Mouse (Mus musculus) forebrain, embryonic 13.5 days (tissue): ENCODE measurements around the gene Dpf1. TPM values are rescaled to one million over a fixed set of nuclear protein-coding genes. Genes with fewer than 3 reads are reported as not detected.
A peak's percentile ranks its signal among the peaks of the same experiment; 100 is the strongest.

ENCODE experiments used
- ATAC-seq: fragments of 200-750 bp; cut with Nextera tagmentation; 2 replicates; pipeline ENCODE4 v1.8.0; 2017
- H3K27ac ChIP-seq: fragments of 300-500 bp; sonication (generic); 2 replicates; pipeline ENCODE4 v1.5.1; 2015; ENCODE audit warnings: inconsistent platforms, mild to moderate bottlenecking, moderate library complexity
- H3K27me3 ChIP-seq: fragments of 300-500 bp; sonication (generic); 2 replicates; pipeline ENCODE4 v1.6.1; 2015; ENCODE audit warnings: mild to moderate bottlenecking, inconsistent platforms
- H3K36me3 ChIP-seq: fragments of 300-500 bp; sonication (generic); 2 replicates; pipeline ENCODE4 v1.6.1; 2015; ENCODE audit warnings: mild to moderate bottlenecking, inconsistent platforms; ENCODE audit not compliant: poor library complexity, severe bottlenecking
- H3K4me1 ChIP-seq: fragments of 300-500 bp; sonication (generic); 2 replicates; pipeline ENCODE4 v1.6.1; 2015; ENCODE audit warnings: inconsistent platforms
- H3K4me2 ChIP-seq: fragments of 300-500 bp; sonication (generic); 2 replicates; pipeline ENCODE4 v1.6.1; 2015; ENCODE audit warnings: inconsistent platforms, mild to moderate bottlenecking, moderate library complexity
- H3K4me3 ChIP-seq: fragments of 300-500 bp; sonication (generic); 2 replicates; pipeline ENCODE4 v1.5.1; 2015; ENCODE audit warnings: mild to moderate bottlenecking, inconsistent platforms
- H3K9ac ChIP-seq: fragments of 300-500 bp; sonication (generic); 2 replicates; pipeline ENCODE4 v1.6.1; 2015; ENCODE audit warnings: mild to moderate bottlenecking, inconsistent platforms
- H3K9me3 ChIP-seq: fragments of 300-500 bp; sonication (generic); replicated peaks from 2 replicates; pipeline ENCODE4 v1.6.1; 2016; ENCODE audit warnings: inconsistent platforms
- WGBS: fragments of 180-500 bp; shearing (Covaris S2); methylation state at CpG from one replicate; pipeline ENCODE4 v1.1.7; 2015; 5-methylcytosine and 5-hydroxymethylcytosine counted together
- polyA plus RNA-seq: library from polyadenylated mRNA; unstranded; fragments of >200 nt; fragmentation: Nextera tagmentation; extraction: Ambion mirVana; gene quantifications from 2 replicates; pipeline ENCODE4 v1.2.1, GENCODE M21; 2015

Gene Dpf1
- polyA plus RNA-seq, 1 experiment from 2014 or later: 165 TPM

- H3K4me1 ChIP-seq: peaks cover 48% of the 10 kb centered on the region
- H3K4me3 ChIP-seq: peak overlapping the region; percentile 75
- WGBS: 0% methylated on average over 29 of the region's 48 CpGs
- peak overlapping the region; percentile 91 for H3K4me2 ChIP-seq
- 0 out of 2 replicates have a peak, but pooled peaks cover 2% of the 10 kb centered on the region for H3K36me3 ChIP-seq
- H3K9me3 ChIP-seq: no peaks in the 10 kb centered on the region
- H3K9ac ChIP-seq: peak overlapping the region; percentile 89
- H3K27ac ChIP-seq: peak overlapping the region; percentile 95
- no peaks in the 10 kb centered on the region for H3K27me3 ChIP-seq
- no peak for ATAC-seq
Observed at GRCm38 (mm10) chr7:29304463-29305262, 912 bp downstream of the Dpf1 start.

- ATAC-seq: no peak
- H3K9ac ChIP-seq: peak overlapping the region; percentile 89
- H3K4me2 ChIP-seq: peak overlapping the region; percentile 91
- 0 out of 2 replicates have a peak, but pooled peaks cover 4% of the 10 kb centered on the region for H3K36me3 ChIP-seq
- peak overlapping the region; percentile 95 for H3K27ac ChIP-seq
- whole genome bisulfite sequencing: 10% methylated on average over 9 of the region's 9 CpGs
- no peaks in the 10 kb centered on the region for H3K9me3 ChIP-seq
- H3K4me1 ChIP-seq: peaks cover 55% of the 10 kb centered on the region
- peak overlapping the region; percentile 75 for H3K4me3 ChIP-seq
- H3K27me3 ChIP-seq: no peaks in the 10 kb centered on the region
Observed at GRCm38 (mm10) chr7:29305263-29305988, 1.7 kb downstream of the Dpf1 start.

GRCm38 (mm10) chr7:29306108-29306507 lies 2.4 kb downstream of the Dpf1 start:
- no peak for ATAC-seq
- H3K27ac ChIP-seq: peak overlapping the region; percentile 95
- peaks cover 8% of the 10 kb centered on the region for H3K36me3 ChIP-seq
- peaks cover 62% of the 10 kb centered on the region for H3K4me1 ChIP-seq
- H3K4me3 ChIP-seq: peak overlapping the region; percentile 75
- H3K27me3 ChIP-seq: no peaks in the 10 kb centered on the region
- 14% methylated on average over 7 of the region's 7 CpGs for WGBS
- H3K9ac ChIP-seq: peak overlapping the region; percentile 89; the same call in 1 of the 2 replicates
- H3K9me3 ChIP-seq: no peaks in the 10 kb centered on the region
- H3K4me2 ChIP-seq: peak overlapping the region; percentile 91

GRCm38 (mm10) chr7:29306619-29307018 lies 2.9 kb downstream of the Dpf1 start:
- WGBS: 22% methylated on average over 7 of the region's 7 CpGs
- H3K27ac ChIP-seq: peak overlapping the region; percentile 95
- peak overlapping the region; percentile 91 for H3K4me2 ChIP-seq
- peak overlapping the region; percentile 76 for H3K4me3 ChIP-seq
- peaks cover 14% of the 10 kb centered on the region for H3K36me3 ChIP-seq
- no peaks in the 10 kb centered on the region for H3K27me3 ChIP-seq
- no peaks in the 10 kb centered on the region for H3K9me3 ChIP-seq
- H3K4me1 ChIP-seq: peaks cover 64% of the 10 kb centered on the region
- H3K9ac ChIP-seq: peak overlapping the region; percentile 89; the same call in 1 of the 2 replicates
- ATAC-seq: peak; percentile 7; the same call in 1 of the 2 replicates

GRCm38 (mm10) chr7:29307350-29308104 lies 3.8 kb downstream of the Dpf1 start:
- WGBS: under 1% methylated on average over 42 of the region's 42 CpGs
- H3K9ac ChIP-seq: peak overlapping the region; percentile 75
- peak overlapping the region; percentile 95 for H3K27ac ChIP-seq
- ATAC-seq: peak; percentile 71
- H3K4me1 ChIP-seq: peaks cover 68% of the 10 kb centered on the region
- no peaks in the 10 kb centered on the region for H3K9me3 ChIP-seq
- H3K27me3 ChIP-seq: no peaks in the 10 kb centered on the region
- peak overlapping the region; percentile 76 for H3K4me3 ChIP-seq
- H3K36me3 ChIP-seq: peaks cover 23% of the 10 kb centered on the region
- H3K4me2 ChIP-seq: peak overlapping the region; percentile 91

- under 1% methylated on average over 36 of the region's 36 CpGs for WGBS
- no peak for ATAC-seq
- Histone ChIP-seq H3K27me3 (no peaks in the 10 kb centered on the region), H3K9me3 (no peaks in the 10 kb centered on the region), H3K36me3 (peaks cover 32% of the 10 kb centered on the region), H3K9ac (peak overlapping the region; percentile 75), H3K4me1 (peaks cover 81% of the 10 kb centered on the region), H3K27ac (peak overlapping the region; percentile 70), H3K4me3 (peak overlapping the region; percentile 76), H3K4me2 (peak overlapping the region; percentile 91)
Observed at GRCm38 (mm10) chr7:29309221-29309721, 5.5 kb downstream of the Dpf1 start.

- H3K27ac ChIP-seq: peak overlapping the region; percentile 70
- H3K9me3 ChIP-seq: no peaks in the 10 kb centered on the region
- peaks cover 34% of the 10 kb centered on the region for H3K36me3 ChIP-seq
- peak overlapping the region; percentile 75 for H3K9ac ChIP-seq
- H3K27me3 ChIP-seq: no peaks in the 10 kb centered on the region
- peak overlapping the region; percentile 76 for H3K4me3 ChIP-seq
- no peak for ATAC-seq
- H3K4me2 ChIP-seq: peak overlapping the region; percentile 91
- H3K4me1 ChIP-seq: peaks cover 86% of the 10 kb centered on the region
- WGBS: 4% methylated on average over 5 of the region's 5 CpGs
Observed at GRCm38 (mm10) chr7:29309749-29310148, 6.0 kb downstream of the Dpf1 start.

GRCm38 (mm10) chr7:29313051-29313450 lies 9.3 kb downstream of the Dpf1 start:
- peak overlapping the region; percentile 46 for H3K4me2 ChIP-seq
- peak overlapping the region; percentile 4; the same call in 1 of the 2 replicates for H3K9ac ChIP-seq
- peaks cover 48% of the 10 kb centered on the region for H3K36me3 ChIP-seq
- no peak overlapping the region for H3K4me3 ChIP-seq
- no peaks in the 10 kb centered on the region for H3K27me3 ChIP-seq
- ATAC-seq: no peak
- WGBS: 7% methylated on average over 8 of the region's 9 CpGs
- no peaks in the 10 kb centered on the region for H3K9me3 ChIP-seq
- H3K4me1 ChIP-seq: peaks cover 92% of the 10 kb centered on the region
- H3K27ac ChIP-seq: peak overlapping the region; percentile 59; the same call in 1 of the 2 replicates

GRCm38 (mm10) chr7:29313572-29314261 lies 10.0 kb downstream of the Dpf1 start:
- peak overlapping the region; percentile 97 for H3K27ac ChIP-seq
- no peak overlapping the region for H3K4me3 ChIP-seq

GRCm38 (mm10) chr7:29314844-29315628 lies 11.3 kb downstream of the Dpf1 start:
- Histone ChIP-seq H3K9me3 (no peaks in the 10 kb centered on the region), H3K4me2 (peak overlapping the region; percentile 55), H3K9ac (no peak overlapping the region)

More at GRCm38 (mm10) chr7:29313572-29314261, 10.0 kb downstream of the Dpf1 start:
- Histone ChIP-seq H3K9ac (0 out of 2 replicates have a peak overlapping the region, but pooled peaks have one; percentile 34), H3K4me1 (peaks cover 92% of the 10 kb centered on the region), H3K9me3 (no peaks in the 10 kb centered on the region), H3K27me3 (no peaks in the 10 kb centered on the region), H3K4me2 (peak overlapping the region; percentile 55), H3K36me3 (peaks cover 48% of the 10 kb centered on the region)
- no peak for ATAC-seq
- 48% methylated on average over 9 of the region's 9 CpGs for WGBS

More at GRCm38 (mm10) chr7:29314844-29315628, 11.3 kb downstream of the Dpf1 start:
- Histone ChIP-seq H3K36me3 (peaks cover 44% of the 10 kb centered on the region), H3K4me3 (no peak overlapping the region), H3K4me1 (peaks cover 92% of the 10 kb centered on the region), H3K27me3 (no peaks in the 10 kb centered on the region), H3K27ac (peak overlapping the region; percentile 97)
- peak; percentile 22 for ATAC-seq
- 53% methylated on average over 13 of the region's 13 CpGs for WGBS
